Mouse (Mus musculus) bone marrow macrophage, adult 2 months (primary cell): ENCODE data around the gene Gm10643.

Experiments
- CTCF ChIP-seq: IDR thresholded peaks from 2 replicates; pipeline ENCODE4 v1.5.1; 2012; ENCODE audit warnings: low read depth, mild to moderate bottlenecking, low read length, moderate library complexity
- POLR2A ChIP-seq: IDR thresholded peaks from 2 replicates; pipeline ENCODE4 v1.6.1; 2012; ENCODE audit warnings: mild to moderate bottlenecking, low read depth, low read length, borderline replicate concordance

DNA sequence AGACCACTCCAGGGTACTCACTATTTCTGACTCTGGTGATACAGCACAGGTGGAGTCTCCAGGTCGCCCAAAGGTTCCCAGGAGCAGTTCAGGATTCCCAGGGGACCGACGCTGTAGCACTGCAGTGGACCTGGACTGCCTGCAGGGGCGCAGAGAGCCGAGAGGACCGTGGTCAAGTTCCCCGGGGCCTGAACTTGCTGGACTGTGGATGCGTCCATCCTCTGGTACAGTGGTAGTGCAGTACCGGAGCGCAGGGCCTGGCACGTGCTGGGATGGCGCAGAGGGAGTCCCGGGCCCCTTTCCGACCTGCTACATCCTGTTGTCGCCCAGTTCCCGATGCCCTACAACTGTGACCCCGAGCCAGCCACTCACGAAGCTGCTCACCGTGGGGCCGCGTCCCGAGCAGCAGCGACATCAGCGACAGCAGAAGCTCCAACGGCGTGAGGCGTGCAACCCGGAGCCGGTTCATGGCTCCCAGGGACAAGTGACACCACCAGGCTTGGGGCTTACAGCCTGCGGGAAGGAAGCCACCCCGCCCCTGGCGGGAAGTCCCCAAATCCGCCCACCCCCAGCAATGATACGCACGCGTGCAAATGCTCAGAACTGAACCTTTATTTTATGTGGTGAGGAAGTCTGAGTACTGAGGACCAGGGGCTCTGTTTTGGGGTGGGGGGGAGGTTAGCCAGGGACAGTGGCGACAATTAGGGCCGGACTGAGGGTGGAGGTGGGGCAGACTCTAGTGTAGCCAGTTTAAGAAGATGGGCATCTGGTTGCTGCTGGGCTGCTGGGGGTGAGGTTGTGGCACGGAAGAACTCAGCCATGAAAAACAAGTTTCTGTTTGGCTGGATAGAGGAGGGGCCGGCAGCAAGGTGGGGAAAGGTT, 22.6 kb downstream of the Gm10643 start, which contains the start of gene Il27ra:
- TF ChIP-seq CTCF (no peak), POLR2A (no peak)
